Mouse (Mus musculus): ENCODE data around the gene Crlf1. TPM values are rescaled to one million over a fixed set of nuclear protein-coding genes. Genes with fewer than 3 reads are reported as not detected.
A peak's percentile ranks its signal among the peaks of the same experiment; 100 is the strongest.

The Crlf1 gene
- polyA plus RNA-seq, 1 experiment from 2014 or later: 30.7 TPM

DNA sequence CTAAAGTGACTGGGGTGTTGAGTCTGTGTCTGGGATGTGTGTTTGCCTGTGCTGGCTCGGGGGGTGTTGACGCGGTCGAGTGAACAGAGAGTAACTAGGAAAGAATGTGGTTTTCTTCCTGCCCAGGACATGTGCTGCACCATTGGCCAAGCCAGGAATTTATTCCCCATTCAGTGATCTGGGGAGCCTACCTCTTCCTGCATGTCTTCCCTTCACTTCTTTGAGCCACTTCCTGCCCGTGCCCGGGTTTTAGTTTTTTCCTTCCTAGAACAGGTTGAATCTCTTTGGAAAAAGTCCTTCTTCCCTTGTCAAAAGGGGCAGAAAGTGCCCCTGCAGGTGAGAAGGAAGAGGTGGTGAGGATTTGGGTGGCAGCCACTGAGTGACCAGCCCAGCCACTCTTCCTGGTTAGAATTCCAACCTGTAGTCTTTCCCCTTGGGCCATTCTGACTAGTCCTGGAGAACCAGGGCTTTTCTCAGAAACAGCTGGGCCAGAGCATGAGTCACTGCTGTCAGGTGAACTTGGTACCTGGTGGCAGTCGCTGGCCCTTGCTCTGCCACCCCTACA lies 47.6 kb downstream of the Crlf1 start:
- Histone ChIP-seq H3K9ac (replicated peaks; ENCODE audit: low read length) (peak overlapping the region; percentile 94), H3K4me2 (replicated peaks; ENCODE audit: low read depth, low read length) (peak overlapping the region; percentile 86), H3K4me1 (ENCODE audit: insufficient read depth, low read length) (peaks cover 38% of the 10 kb centered on the region), H3K27me3 (ENCODE audit: insufficient read depth, low read length) (no peaks in the 10 kb centered on the region), H3K27ac (ENCODE audit: low read length) (peak overlapping the region; percentile 98), H3K4me3 (ENCODE audit: low read length) (peak overlapping the region; percentile 92), H3K9me3 (ENCODE audit: low read length) (no peaks in the 10 kb centered on the region), H3K36me3 (ENCODE audit: insufficient read depth, low read length) (peaks cover 17% of the 10 kb centered on the region)
- ATAC-seq (ENCODE audit: low FRiP score, low TSS enrichment): no peak
- WGBS: 28% methylated on average over 7 of the region's 7 CpGs

- no peak for ATAC-seq (ENCODE audit: low FRiP score, low TSS enrichment)
- Histone ChIP-seq H3K4me2 (replicated peaks; ENCODE audit: low read depth, low read length) (peak overlapping the region; percentile 86), H3K9ac (replicated peaks; ENCODE audit: low read length) (no peak overlapping the region; the same call in 1 of the 2 replicates), H3K9me3 (ENCODE audit: low read length) (no peaks in the 10 kb centered on the region), H3K27ac (ENCODE audit: low read length) (peak overlapping the region; percentile 98; the same call in 1 of the 2 replicates), H3K4me1 (ENCODE audit: insufficient read depth, low read length) (peaks cover 38% of the 10 kb centered on the region), H3K27me3 (ENCODE audit: insufficient read depth, low read length) (no peaks in the 10 kb centered on the region), H3K36me3 (ENCODE audit: insufficient read depth, low read length) (peaks cover 14% of the 10 kb centered on the region; the same call in 1 of the 2 replicates), H3K4me3 (ENCODE audit: low read length) (peak overlapping the region; percentile 92)
- 72% methylated on average over 5 of the region's 5 CpGs for WGBS
Observed at GRCm38 (mm10) chr8:70541081-70541480, 48.1 kb downstream of the Crlf1 start.

- Histone ChIP-seq H3K9ac (replicated peaks; ENCODE audit: low read length) (peak overlapping the region; percentile 35), H3K27ac (ENCODE audit: low read length) (0 out of 2 replicates have a peak overlapping the region, but pooled peaks have one; percentile 34), H3K4me3 (ENCODE audit: low read length) (no peak overlapping the region), H3K9me3 (ENCODE audit: low read length) (no peaks in the 10 kb centered on the region), H3K36me3 (ENCODE audit: insufficient read depth, low read length) (0 out of 2 replicates have a peak, but pooled peaks cover 2% of the 10 kb centered on the region), H3K4me2 (replicated peaks; ENCODE audit: low read depth, low read length) (no peak overlapping the region), H3K4me1 (ENCODE audit: insufficient read depth, low read length) (peaks cover 33% of the 10 kb centered on the region), H3K27me3 (ENCODE audit: insufficient read depth, low read length) (no peaks in the 10 kb centered on the region)
- no peak for ATAC-seq (ENCODE audit: low FRiP score, low TSS enrichment)
- 59% methylated on average over 6 of the region's 6 CpGs for WGBS
Observed at GRCm38 (mm10) chr8:70544200-70544687, 51.3 kb downstream of the Crlf1 start.

GRCm38 (mm10) chr8:70546412-70546811 lies 53.5 kb downstream of the Crlf1 start:
- H3K4me3 ChIP-seq (ENCODE audit: low read length): no peak overlapping the region
- no peak overlapping the region for H3K9ac ChIP-seq (replicated peaks; ENCODE audit: low read length)
- no peak overlapping the region for H3K4me2 ChIP-seq (replicated peaks; ENCODE audit: low read depth, low read length)
- no peaks in the 10 kb centered on the region for H3K27me3 ChIP-seq (ENCODE audit: insufficient read depth, low read length)
- 77% methylated on average over 4 of the region's 4 CpGs for WGBS
- ATAC-seq (ENCODE audit: low FRiP score, low TSS enrichment): no peak
- peaks cover 20% of the 10 kb centered on the region for H3K4me1 ChIP-seq (ENCODE audit: insufficient read depth, low read length)
- no peaks in the 10 kb centered on the region for H3K9me3 ChIP-seq (ENCODE audit: low read length)
- H3K27ac ChIP-seq (ENCODE audit: low read length): no peak overlapping the region
- 0 out of 2 replicates have a peak, but pooled peaks cover 2% of the 10 kb centered on the region for H3K36me3 ChIP-seq (ENCODE audit: insufficient read depth, low read length)

- 84% methylated on average over 6 of the region's 6 CpGs for WGBS
- H3K4me3 ChIP-seq (ENCODE audit: low read length): no peak overlapping the region
- no peaks in the 10 kb centered on the region for H3K27me3 ChIP-seq (ENCODE audit: insufficient read depth, low read length)
- H3K4me2 ChIP-seq (replicated peaks; ENCODE audit: low read depth, low read length): no peak overlapping the region
- ATAC-seq (ENCODE audit: low FRiP score, low TSS enrichment): no peak
- no peaks in the 10 kb centered on the region for H3K9me3 ChIP-seq (ENCODE audit: low read length)
- H3K36me3 ChIP-seq (ENCODE audit: insufficient read depth, low read length): 0 out of 2 replicates have a peak, but pooled peaks cover 2% of the 10 kb centered on the region
- 0 out of 2 replicates have a peak overlapping the region, but pooled peaks have one; percentile 18 for H3K27ac ChIP-seq (ENCODE audit: low read length)
- peaks cover 23% of the 10 kb centered on the region for H3K4me1 ChIP-seq (ENCODE audit: insufficient read depth, low read length)
- no peak overlapping the region for H3K9ac ChIP-seq (replicated peaks; ENCODE audit: low read length)
Observed at GRCm38 (mm10) chr8:70547762-70548161, 54.8 kb downstream of the Crlf1 start.

GRCm38 (mm10) chr8:70549412-70550184 lies 56.6 kb downstream of the Crlf1 start:
- no peak for ATAC-seq (ENCODE audit: low FRiP score, low TSS enrichment)

GRCm38 (mm10) chr8:70551558-70552161 lies 58.7 kb downstream of the Crlf1 start:
- no peak overlapping the region for H3K4me2 ChIP-seq (replicated peaks; ENCODE audit: low read depth, low read length)
- H3K36me3 ChIP-seq (ENCODE audit: insufficient read depth, low read length): no peaks in the 10 kb centered on the region
- 47% methylated on average over 3 of the region's 3 CpGs for WGBS
- peaks cover 24% of the 10 kb centered on the region; the same call in 1 of the 2 replicates for H3K4me1 ChIP-seq (ENCODE audit: insufficient read depth, low read length)
- H3K9ac ChIP-seq (replicated peaks; ENCODE audit: low read length): 0 out of 2 replicates have a peak overlapping the region, but pooled peaks have one; percentile 12
- no peaks in the 10 kb centered on the region for H3K27me3 ChIP-seq (ENCODE audit: insufficient read depth, low read length)
- no peak; the same call in 1 of the 2 replicates for ATAC-seq (ENCODE audit: low FRiP score, low TSS enrichment)
- H3K9me3 ChIP-seq (ENCODE audit: low read length): no peaks in the 10 kb centered on the region
- H3K27ac ChIP-seq (ENCODE audit: low read length): peak overlapping the region; percentile 32; the same call in 1 of the 2 replicates
- no peak overlapping the region for H3K4me3 ChIP-seq (ENCODE audit: low read length)

More at GRCm38 (mm10) chr8:70549412-70550184, 56.6 kb downstream of the Crlf1 start:
- Histone ChIP-seq H3K27me3 (ENCODE audit: insufficient read depth, low read length) (no peaks in the 10 kb centered on the region), H3K9me3 (ENCODE audit: low read length) (no peaks in the 10 kb centered on the region), H3K9ac (replicated peaks; ENCODE audit: low read length) (no peak overlapping the region), H3K4me3 (ENCODE audit: low read length) (no peak overlapping the region), H3K36me3 (ENCODE audit: insufficient read depth, low read length) (no peaks in the 10 kb centered on the region), H3K4me2 (replicated peaks; ENCODE audit: low read depth, low read length) (no peak overlapping the region), H3K27ac (ENCODE audit: low read length) (no peak overlapping the region), H3K4me1 (ENCODE audit: insufficient read depth, low read length) (peaks cover 30% of the 10 kb centered on the region)
- 89% methylated on average over 10 of the region's 10 CpGs for WGBS

- Histone ChIP-seq H3K27ac (ENCODE audit: low read length) (no peak overlapping the region), H3K4me2 (replicated peaks; ENCODE audit: low read depth, low read length) (no peak overlapping the region), H3K4me3 (ENCODE audit: low read length) (no peak overlapping the region), H3K4me1 (ENCODE audit: insufficient read depth, low read length) (peaks cover 24% of the 10 kb centered on the region; the same call in 1 of the 2 replicates), H3K9ac (replicated peaks; ENCODE audit: low read length) (no peak overlapping the region), H3K9me3 (ENCODE audit: low read length) (no peaks in the 10 kb centered on the region), H3K36me3 (ENCODE audit: insufficient read depth, low read length) (no peaks in the 10 kb centered on the region), H3K27me3 (ENCODE audit: insufficient read depth, low read length) (no peaks in the 10 kb centered on the region)
- WGBS: 48% methylated on average over 1 of the region's 1 CpGs
- ATAC-seq (ENCODE audit: low FRiP score, low TSS enrichment): 0 out of 2 replicates have a peak, but pooled peaks have one; percentile 39
Observed at GRCm38 (mm10) chr8:70552836-70553235, 59.9 kb downstream of the Crlf1 start.

All from kidney, embryonic 16.5 days (tissue).